Mouse (Mus musculus) intestine, postnatal 0 days (tissue): ENCODE measurements around the gene Isg20l2. TPM values are rescaled to one million over a fixed set of nuclear protein-coding genes. Genes with fewer than 3 reads are reported as not detected.
A peak's percentile ranks its signal among the peaks of the same experiment; 100 is the strongest.

ENCODE experiments used
- ATAC-seq: fragments of 200-750 bp; cut with Nextera tagmentation; 2 replicates; pipeline ENCODE4 v1.8.0; 2017; ENCODE audit warnings: mild to moderate bottlenecking, moderate TSS enrichment, moderate library complexity
- H3K27ac ChIP-seq: fragments of 300-500 bp; sonication (generic); 2 replicates; pipeline ENCODE4 v1.5.1; 2014; ENCODE audit warnings: mild to moderate bottlenecking, low read depth, low read length, moderate library complexity
- H3K27me3 ChIP-seq: fragments of 300-500 bp; sonication (generic); replicated peaks from 2 replicates; pipeline ENCODE4 v1.6.1; 2014; ENCODE audit warnings: low read length, mixed read lengths; ENCODE audit not compliant: control insufficient read depth, insufficient read depth
- H3K36me3 ChIP-seq: fragments of 300-500 bp; sonication (generic); 2 replicates; pipeline ENCODE4 v1.6.1; 2014; ENCODE audit warnings: mild to moderate bottlenecking, moderate library complexity; ENCODE audit not compliant: control insufficient read depth, insufficient read depth
- H3K4me1 ChIP-seq: fragments of 300-500 bp; sonication (generic); replicated peaks from 2 replicates; pipeline ENCODE4 v1.6.1; 2014; ENCODE audit warnings: antibody characterized with exemption, low read length, mixed read lengths; ENCODE audit not compliant: control insufficient read depth, insufficient read depth
- H3K4me2 ChIP-seq: fragments of 300-500 bp; sonication (generic); replicated peaks from 2 replicates; pipeline ENCODE4 v1.6.1; 2014; ENCODE audit warnings: low read depth, mild to moderate bottlenecking, moderate library complexity
- H3K4me3 ChIP-seq: fragments of 300-500 bp; sonication (generic); 2 replicates; pipeline ENCODE4 v1.5.1; 2014; ENCODE audit warnings: low read depth, low read length
- H3K9ac ChIP-seq: fragments of 300-500 bp; sonication (generic); 2 replicates; pipeline ENCODE4 v1.6.1; 2014; ENCODE audit warnings: mild to moderate bottlenecking, low read depth, low read length
- H3K9me3 ChIP-seq: fragments of 300-500 bp; sonication (generic); 2 replicates; pipeline ENCODE4 v1.6.1; 2016; ENCODE audit warnings: mixed run types; ENCODE audit not compliant: control insufficient read depth
- CTCF ChIP-seq: sonication (generic); IDR thresholded peaks from 2 replicates; pipeline ENCODE4 v1.5.1; 2016; ENCODE audit warnings: low read depth, mild to moderate bottlenecking, control low read depth, antibody characterized with exemption, moderate library complexity
- WGBS: fragments of 180-500 bp; shearing (Covaris S2); extraction: QIAGEN DNeasy Blood & Tissue Kit; methylation state at CpG from one replicate; pipeline ENCODE4 v1.1.7; 2014; 5-methylcytosine and 5-hydroxymethylcytosine counted together
- polyA plus RNA-seq: library from polyadenylated mRNA; unstranded; fragments of >200 nt; fragmentation: Nextera tagmentation; extraction: Ambion mirVana; gene quantifications from 2 replicates; pipeline ENCODE4 v1.2.1, GENCODE M21; 2015

The Isg20l2 gene
- polyA plus RNA-seq, 1 experiment from 2014 or later, result 13.9 TPM

DNA sequence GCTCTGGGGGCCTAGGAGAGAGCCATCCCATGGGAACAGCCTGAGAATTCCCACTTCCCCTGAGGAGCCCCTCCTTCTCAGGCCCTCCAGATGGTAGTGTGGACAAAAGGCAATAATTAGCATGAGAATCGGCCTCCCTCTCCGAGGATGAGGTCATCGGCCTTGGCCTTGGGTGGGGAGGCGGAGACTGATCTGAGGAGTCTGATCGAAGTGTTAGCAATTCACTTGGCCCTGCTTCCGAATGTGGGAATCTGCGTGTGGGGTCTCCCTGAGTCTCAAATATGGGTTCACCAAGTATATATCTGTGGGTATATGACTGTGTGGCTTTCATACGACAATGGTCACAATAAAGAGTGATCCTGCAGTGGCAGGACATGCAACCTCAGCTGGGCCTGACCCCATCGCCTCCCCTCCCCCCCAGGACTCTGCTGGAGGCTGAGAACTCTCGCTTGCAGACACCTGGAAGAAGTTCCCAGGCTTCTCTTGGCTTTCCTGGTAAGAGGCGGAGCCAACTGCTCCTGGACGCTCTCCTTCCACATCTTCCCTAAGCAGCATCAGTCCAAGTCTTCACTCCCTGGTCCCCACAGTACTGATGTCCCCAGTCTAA, 44.4 kb downstream of the Isg20l2 start:
- TF ChIP-seq CTCF, result no peak
- Histone ChIP-seq H3K27me3 (0 out of 2 replicates have a peak, but pooled peaks cover 12% of the 10 kb centered on the region), H3K4me2 (peak overlapping the region; percentile 78), H3K27ac (no peak overlapping the region), H3K4me3 (0 out of 2 replicates have a peak overlapping the region, but pooled peaks have one; percentile 4), H3K9ac (no peak overlapping the region), H3K9me3 (no peaks in the 10 kb centered on the region), H3K36me3 (peaks cover 21% of the 10 kb centered on the region), H3K4me1 (peaks cover 21% of the 10 kb centered on the region)
- no peak for ATAC-seq
- WGBS, result 40% methylated on average over 12 of the region's 12 CpGs

DNA sequence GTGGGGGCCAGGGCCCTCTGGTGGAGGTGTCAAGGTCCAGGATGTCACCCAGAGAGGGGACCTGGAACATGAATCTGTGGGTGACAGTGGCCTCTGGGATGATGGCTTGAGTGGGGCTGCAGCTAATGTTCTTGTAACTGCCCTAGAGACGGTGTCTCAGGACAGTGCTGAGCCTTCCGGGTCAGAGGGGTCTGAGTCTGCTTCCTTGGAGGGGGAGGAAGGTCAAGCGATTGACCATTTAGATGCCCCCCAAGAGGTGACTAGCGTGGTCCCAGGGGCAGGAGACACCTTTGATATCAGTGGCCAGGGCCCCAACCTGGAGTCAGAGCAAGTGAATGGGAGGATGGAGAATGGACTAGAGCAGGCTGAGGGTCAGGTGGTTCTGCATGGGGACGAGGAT, 49.4 kb downstream of the Isg20l2 start:
- H3K9ac ChIP-seq, result no peak overlapping the region
- no peak for TF ChIP-seq CTCF
- ATAC-seq, result no peak
- peaks cover 20% of the 10 kb centered on the region for H3K36me3 ChIP-seq
- peaks cover 32% of the 10 kb centered on the region for H3K4me1 ChIP-seq
- 86% methylated on average over 5 of the region's 5 CpGs for WGBS
- H3K4me2 ChIP-seq, result no peak overlapping the region
- H3K27me3 ChIP-seq, result no peaks in the 10 kb centered on the region
- no peak overlapping the region for H3K27ac ChIP-seq
- no peak overlapping the region for H3K4me3 ChIP-seq
- no peaks in the 10 kb centered on the region for H3K9me3 ChIP-seq

DNA sequence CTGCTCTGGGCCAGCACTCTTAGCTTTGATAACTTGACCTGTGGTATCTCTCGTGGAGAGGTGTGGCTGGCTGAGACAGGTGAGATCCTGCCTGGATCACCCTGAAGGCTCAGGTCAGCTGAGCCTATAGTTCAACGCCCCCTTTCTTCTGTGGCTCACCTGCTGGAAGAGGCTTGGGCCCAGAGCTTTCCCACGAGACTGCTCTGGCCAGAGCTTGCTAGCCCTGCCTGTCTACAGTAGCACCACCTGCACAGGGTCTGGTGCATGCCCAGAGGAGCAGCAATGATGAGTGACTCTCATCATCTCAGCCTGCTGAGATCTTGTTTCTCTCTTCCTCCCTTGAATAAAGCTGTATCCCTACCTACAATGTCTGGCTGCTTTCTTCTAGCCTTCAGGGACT, 50.0 kb downstream of the Isg20l2 start:
- no peak overlapping the region for H3K9ac ChIP-seq
- 35% methylated on average over 3 of the region's 3 CpGs for WGBS
- H3K36me3 ChIP-seq, result peaks cover 20% of the 10 kb centered on the region
- no peak for TF ChIP-seq CTCF
- ATAC-seq, result no peak
- H3K27ac ChIP-seq, result peak overlapping the region; percentile 95; the same call in 1 of the 2 replicates
- no peak overlapping the region for H3K4me2 ChIP-seq
- no peaks in the 10 kb centered on the region for H3K9me3 ChIP-seq
- H3K27me3 ChIP-seq, result no peaks in the 10 kb centered on the region
- H3K4me3 ChIP-seq, result no peak overlapping the region
- H3K4me1 ChIP-seq, result peaks cover 30% of the 10 kb centered on the region

GRCm38 (mm10) chr3:87980728-87981127, 50.6 kb downstream of the Isg20l2 start:
- no peaks in the 10 kb centered on the region for H3K27me3 ChIP-seq
- peaks cover 37% of the 10 kb centered on the region for H3K4me1 ChIP-seq
- no peak overlapping the region for H3K4me2 ChIP-seq
- H3K27ac ChIP-seq, result peak overlapping the region; percentile 95; the same call in 1 of the 2 replicates
- ATAC-seq, result no peak
- no peak overlapping the region for H3K4me3 ChIP-seq
- H3K9me3 ChIP-seq, result no peaks in the 10 kb centered on the region
- peaks cover 16% of the 10 kb centered on the region for H3K36me3 ChIP-seq
- 73% methylated on average over 5 of the region's 5 CpGs for WGBS
- no peak overlapping the region for H3K9ac ChIP-seq
- TF ChIP-seq CTCF, result no peak

GRCm38 (mm10) chr3:87981214-87981760, 51.2 kb downstream of the Isg20l2 start:
- no peaks in the 10 kb centered on the region for H3K9me3 ChIP-seq
- H3K4me3 ChIP-seq, result no peak overlapping the region
- no peak for TF ChIP-seq CTCF
- WGBS, result 86% methylated on average over 6 of the region's 6 CpGs
- H3K36me3 ChIP-seq, result peaks cover 14% of the 10 kb centered on the region
- H3K27me3 ChIP-seq, result no peaks in the 10 kb centered on the region
- H3K9ac ChIP-seq, result 0 out of 2 replicates have a peak overlapping the region, but pooled peaks have one; percentile 24
- ATAC-seq, result no peak
- peaks cover 39% of the 10 kb centered on the region for H3K4me1 ChIP-seq
- no peak overlapping the region for H3K4me2 ChIP-seq
- H3K27ac ChIP-seq, result peak overlapping the region; percentile 95

- TF ChIP-seq CTCF, result no peak
- H3K4me1 ChIP-seq, result peaks cover 39% of the 10 kb centered on the region
- H3K27me3 ChIP-seq, result no peaks in the 10 kb centered on the region
- H3K36me3 ChIP-seq, result peaks cover 8% of the 10 kb centered on the region; the same call in 1 of the 2 replicates
- H3K9ac ChIP-seq, result peak overlapping the region; percentile 24; the same call in 1 of the 2 replicates
- peak; percentile 81 for ATAC-seq
- no peak overlapping the region for H3K4me3 ChIP-seq
- no peaks in the 10 kb centered on the region for H3K9me3 ChIP-seq
- H3K27ac ChIP-seq, result peak overlapping the region; percentile 95
- peak overlapping the region; percentile 49 for H3K4me2 ChIP-seq
- 17% methylated on average over 12 of the region's 12 CpGs for WGBS
These were observed 52.1 kb downstream of the Isg20l2 start for GRCm38 (mm10) chr3:87981894-87982835.
